Mouse (Mus musculus): Measurements from ENCODE around the gene 1500009C09Rik.

- TF ChIP-seq POLR2A (IDR thresholded peaks at IDR 0.05; ENCODE audit: insufficient read length, low read depth), result no peak
- no peak for TF ChIP-seq E2F4 (IDR thresholded peaks at IDR 0.05; ENCODE audit: insufficient read depth)
Measured at GRCm38 (mm10) chr15:82211281-82211680, 40.9 kb upstream of the 1500009C09Rik start.

Data from myocyte (in vitro differentiated cells).